23 mouse cellular contexts compared by ENCODE assay signal in genomic region chr8:121924681-121925080, GRCm38 (mm10). TPM values are rescaled to one million over a fixed set of nuclear protein-coding genes. Genes with fewer than 3 reads are reported as not detected.
"Had no signal": no experiment of that assay in that cellular context is flagged by ENCODE, and none has a peak within 500 bp of the region (broad histone marks: within the 10 kb centered on the region; RNA-seq: fewer than 3 reads in every experiment).

No protein-coding gene starts in this region.

- H3K9ac ChIP-seq: liver, embryonic 13.5 days; liver, embryonic 15.5 days; liver, postnatal 0 days; lung, embryonic 15.5 days; neural tube, embryonic 13.5 days; neural tube, embryonic 15.5 days had no signal

- H3K4me1 ChIP-seq: liver, embryonic 13.5 days; liver, embryonic 15.5 days had no signal

- H3K27me3 ChIP-seq: liver, embryonic 15.5 days; lung, embryonic 15.5 days; neural tube, embryonic 13.5 days; neural tube, embryonic 15.5 days had no signal

- DNase-seq: liver, embryonic 13.5 days; liver, postnatal 0 days; lung, adult 2 months; lung, postnatal 14 days; lung, postnatal 4 days; midbrain, embryonic 14.5 days; retina, postnatal 1 day; right cerebral cortex, adult 18-20 months; right cerebral cortex, postnatal 25 days; right cerebral cortex, postnatal 4 days; spleen, adult 18-20 months; thymus, adult 18-20 months; thymus, postnatal 14 days; thymus, postnatal 36 days had no signal

- H3K27ac ChIP-seq: liver, embryonic 13.5 days; liver, embryonic 15.5 days; lung, embryonic 15.5 days; midbrain, embryonic 10.5 days; neural tube, embryonic 13.5 days; neural tube, embryonic 15.5 days had no signal

- H3K4me2 ChIP-seq: liver, embryonic 13.5 days; liver, embryonic 15.5 days; lung, embryonic 15.5 days; neural tube, embryonic 13.5 days; neural tube, embryonic 15.5 days had no signal

- H3K4me3 ChIP-seq: liver, embryonic 13.5 days; liver, embryonic 15.5 days; lung, embryonic 15.5 days; midbrain, embryonic 10.5 days; myocyte; neural tube, embryonic 13.5 days; neural tube, embryonic 15.5 days had no signal

- ATAC-seq: liver, postnatal 0 days; lung, postnatal 0 days had no signal

- H3K9me3 ChIP-seq: liver, embryonic 13.5 days; liver, embryonic 15.5 days; lung, embryonic 15.5 days; midbrain, embryonic 10.5 days; neural tube, embryonic 13.5 days; neural tube, embryonic 15.5 days had no signal

- H3K36me3 ChIP-seq: liver, embryonic 13.5 days; liver, embryonic 15.5 days; lung, embryonic 15.5 days; midbrain, embryonic 10.5 days; neural tube, embryonic 13.5 days; neural tube, embryonic 15.5 days had no signal

RNA-seq across cellular contexts. Expression of gene Car5a, which starts 20.0 kb away (rescaled TPM):
- polyA plus RNA-seq: lung, embryonic 15.5 days; midbrain, embryonic 14.5 days; myocyte; neural tube, embryonic 11.5 days; stomach, embryonic 14.5 days had no signal
